Mouse (Mus musculus): ENCODE measurements around the gene Wdhd1. TPM values are rescaled to one million over a fixed set of nuclear protein-coding genes. Genes with fewer than 3 reads are reported as not detected.

The Wdhd1 gene
- polyA plus RNA-seq, 1 experiment from 2014 or later: 13.4 TPM

- H3K9me3 ChIP-seq: no peaks in the 10 kb centered on the region
- 87% methylated on average over 2 of the region's 2 CpGs for WGBS
- H3K4me3 ChIP-seq: no peak overlapping the region
- H3K4me2 ChIP-seq: no peak overlapping the region
- no peaks in the 10 kb centered on the region for H3K27me3 ChIP-seq
- no peaks in the 10 kb centered on the region for H3K4me1 ChIP-seq (replicated peaks)
- no peak for ATAC-seq (ENCODE audit: low FRiP score, low read depth)
- no peak overlapping the region for H3K9ac ChIP-seq
- no peak overlapping the region for H3K27ac ChIP-seq (replicated peaks)
- H3K36me3 ChIP-seq: no peaks in the 10 kb centered on the region
These were observed 60.1 kb downstream of the Wdhd1 start for GRCm38 (mm10) chr14:47216541-47216940.

GRCm38 (mm10) chr14:47214367-47214766, 62.3 kb downstream of the Wdhd1 start:
- WGBS: 87% methylated on average over 5 of the region's 5 CpGs
- no peak overlapping the region for H3K27ac ChIP-seq (replicated peaks)
- no peak overlapping the region for H3K9ac ChIP-seq
- H3K4me1 ChIP-seq (replicated peaks): no peaks in the 10 kb centered on the region
- H3K36me3 ChIP-seq: no peaks in the 10 kb centered on the region
- no peak overlapping the region for H3K4me2 ChIP-seq
- H3K27me3 ChIP-seq: no peaks in the 10 kb centered on the region
- H3K4me3 ChIP-seq: no peak overlapping the region
- ATAC-seq (ENCODE audit: low FRiP score, low read depth): no peak
- no peaks in the 10 kb centered on the region for H3K9me3 ChIP-seq

- Histone ChIP-seq H3K4me1 (replicated peaks) (no peaks in the 10 kb centered on the region), H3K9me3 (no peaks in the 10 kb centered on the region), H3K36me3 (no peaks in the 10 kb centered on the region), H3K27me3 (no peaks in the 10 kb centered on the region), H3K27ac (replicated peaks) (no peak overlapping the region), H3K4me3 (no peak overlapping the region), H3K9ac (no peak overlapping the region), H3K4me2 (no peak overlapping the region)
- WGBS: 92% methylated on average over 4 of the region's 4 CpGs
- no peak for ATAC-seq (ENCODE audit: low FRiP score, low read depth)
These were observed 63.4 kb downstream of the Wdhd1 start for GRCm38 (mm10) chr14:47213305-47213704.

GRCm38 (mm10) chr14:47209669-47210164, 66.9 kb downstream of the Wdhd1 start:
- no peak for ATAC-seq (ENCODE audit: low FRiP score, low read depth)
- WGBS: 77% methylated on average over 4 of the region's 4 CpGs
- Histone ChIP-seq H3K9ac (no peak overlapping the region), H3K27me3 (no peaks in the 10 kb centered on the region), H3K27ac (replicated peaks) (no peak overlapping the region), H3K4me1 (replicated peaks) (no peaks in the 10 kb centered on the region), H3K4me3 (no peak overlapping the region), H3K9me3 (no peaks in the 10 kb centered on the region), H3K4me2 (no peak overlapping the region), H3K36me3 (no peaks in the 10 kb centered on the region)

- Histone ChIP-seq H3K27me3 (no peaks in the 10 kb centered on the region), H3K4me2 (no peak overlapping the region), H3K9me3 (no peaks in the 10 kb centered on the region), H3K36me3 (no peaks in the 10 kb centered on the region), H3K9ac (no peak overlapping the region), H3K4me3 (no peak overlapping the region), H3K4me1 (replicated peaks) (no peaks in the 10 kb centered on the region), H3K27ac (replicated peaks) (no peak overlapping the region)
- no peak for ATAC-seq (ENCODE audit: low FRiP score, low read depth)
- 91% methylated on average over 12 of the region's 12 CpGs for WGBS
These were observed 67.8 kb downstream of the Wdhd1 start for GRCm38 (mm10) chr14:47208564-47209493.

GRCm38 (mm10) chr14:47206601-47207000, 70.1 kb downstream of the Wdhd1 start:
- ATAC-seq (ENCODE audit: low FRiP score, low read depth): no peak
- Histone ChIP-seq H3K4me2 (no peak overlapping the region), H3K27ac (replicated peaks) (no peak overlapping the region), H3K4me3 (no peak overlapping the region), H3K9ac (no peak overlapping the region), H3K36me3 (no peaks in the 10 kb centered on the region), H3K27me3 (no peaks in the 10 kb centered on the region), H3K9me3 (no peaks in the 10 kb centered on the region), H3K4me1 (replicated peaks) (no peaks in the 10 kb centered on the region)
- WGBS: 96% methylated on average over 3 of the region's 3 CpGs

- H3K4me3 ChIP-seq: no peak overlapping the region
- 93% methylated on average over 5 of the region's 5 CpGs for WGBS
- no peaks in the 10 kb centered on the region for H3K4me1 ChIP-seq (replicated peaks)
- no peaks in the 10 kb centered on the region for H3K36me3 ChIP-seq
- H3K27ac ChIP-seq (replicated peaks): no peak overlapping the region
- H3K4me2 ChIP-seq: no peak overlapping the region
- H3K9ac ChIP-seq: no peak overlapping the region
- no peak for ATAC-seq (ENCODE audit: low FRiP score, low read depth)
- H3K9me3 ChIP-seq: no peaks in the 10 kb centered on the region
- no peaks in the 10 kb centered on the region for H3K27me3 ChIP-seq
These were observed 71.2 kb downstream of the Wdhd1 start for GRCm38 (mm10) chr14:47205270-47205972.

GRCm38 (mm10) chr14:47197340-47197739, 79.3 kb downstream of the Wdhd1 start:
- Histone ChIP-seq H3K4me3 (no peak overlapping the region), H3K9ac (no peak overlapping the region), H3K27me3 (no peaks in the 10 kb centered on the region), H3K36me3 (no peaks in the 10 kb centered on the region), H3K9me3 (no peaks in the 10 kb centered on the region), H3K4me1 (replicated peaks) (no peaks in the 10 kb centered on the region), H3K27ac (replicated peaks) (no peak overlapping the region), H3K4me2 (no peak overlapping the region)
- 71% methylated on average over 3 of the region's 3 CpGs for WGBS
- ATAC-seq (ENCODE audit: low FRiP score, low read depth): no peak

GRCm38 (mm10) chr14:47196711-47197110, 79.9 kb downstream of the Wdhd1 start:
- Histone ChIP-seq H3K27me3 (no peaks in the 10 kb centered on the region), H3K36me3 (no peaks in the 10 kb centered on the region), H3K4me1 (replicated peaks) (no peaks in the 10 kb centered on the region), H3K4me2 (no peak overlapping the region), H3K9me3 (no peaks in the 10 kb centered on the region), H3K9ac (no peak overlapping the region), H3K27ac (replicated peaks) (no peak overlapping the region), H3K4me3 (no peak overlapping the region)
- no peak for ATAC-seq (ENCODE audit: low FRiP score, low read depth)
- WGBS: 86% methylated on average over 8 of the region's 8 CpGs

GRCm38 (mm10) chr14:47194096-47194495, 82.6 kb downstream of the Wdhd1 start:
- Histone ChIP-seq H3K4me3 (no peak overlapping the region), H3K9ac (no peak overlapping the region), H3K9me3 (no peaks in the 10 kb centered on the region), H3K27ac (replicated peaks) (no peak overlapping the region), H3K4me1 (replicated peaks) (no peaks in the 10 kb centered on the region), H3K4me2 (no peak overlapping the region), H3K36me3 (no peaks in the 10 kb centered on the region), H3K27me3 (no peaks in the 10 kb centered on the region)
- 35% methylated on average over 4 of the region's 4 CpGs for WGBS
- ATAC-seq (ENCODE audit: low FRiP score, low read depth): no peak

- Histone ChIP-seq H3K27me3 (peaks cover 3% of the 10 kb centered on the region), H3K36me3 (no peaks in the 10 kb centered on the region), H3K9me3 (no peaks in the 10 kb centered on the region), H3K4me2 (no peak overlapping the region), H3K9ac (no peak overlapping the region), H3K4me1 (replicated peaks) (peaks cover 4% of the 10 kb centered on the region), H3K27ac (replicated peaks) (no peak overlapping the region), H3K4me3 (no peak overlapping the region)
- no peak for ATAC-seq (ENCODE audit: low FRiP score, low read depth)
- 79% methylated on average over 6 of the region's 6 CpGs for WGBS
These were observed 83.2 kb downstream of the Wdhd1 start for GRCm38 (mm10) chr14:47193506-47193905.

- Histone ChIP-seq H3K9me3 (no peaks in the 10 kb centered on the region), H3K4me1 (replicated peaks) (peaks cover 6% of the 10 kb centered on the region), H3K4me3 (no peak overlapping the region), H3K36me3 (no peaks in the 10 kb centered on the region), H3K27ac (replicated peaks) (no peak overlapping the region), H3K27me3 (peaks cover 19% of the 10 kb centered on the region), H3K4me2 (no peak overlapping the region), H3K9ac (no peak overlapping the region)
- 52% methylated on average over 5 of the region's 5 CpGs for WGBS
- ATAC-seq (ENCODE audit: low FRiP score, low read depth): no peak
These were observed 84.8 kb downstream of the Wdhd1 start for GRCm38 (mm10) chr14:47191861-47192260.

Measured in hindbrain, embryonic 15.5 days (tissue).